Mouse (Mus musculus): ENCODE measurements at regions not wholly inside any gene's neighbourhood (a gene's known extent, or its start where the extent isn't known, plus 50 kb on each side); places are given as distances from the start of the nearest gene placed in this dataset.

DNA sequence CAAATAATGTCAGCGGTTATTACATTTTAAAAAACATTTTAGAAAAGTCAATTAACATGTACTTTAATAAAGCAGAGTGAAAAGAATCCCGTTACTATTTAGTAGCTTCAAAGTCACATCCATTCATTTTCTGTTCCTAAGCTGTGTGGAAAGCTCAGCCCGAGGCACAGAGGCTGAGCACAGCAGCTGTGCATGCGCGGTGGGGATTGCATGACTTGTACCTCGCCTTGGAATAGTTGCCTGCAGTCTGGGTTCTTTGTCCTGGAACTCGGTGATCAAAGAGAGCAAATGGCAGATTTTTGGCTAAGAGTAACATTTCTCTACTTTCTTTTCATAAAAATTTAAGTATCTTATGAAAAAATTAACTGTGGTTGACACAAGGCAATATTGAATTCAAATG is 251.0 kb upstream of the Pde3a start:
- no peak for ATAC-seq
- Histone ChIP-seq H3K9me3 (ENCODE audit: control insufficient read depth) (no peaks in the 10 kb centered on the region), H3K4me1 (replicated peaks; ENCODE audit: control insufficient read depth, insufficient read depth, low read length) (no peaks in the 10 kb centered on the region), H3K27me3 (replicated peaks; ENCODE audit: control insufficient read depth, insufficient read depth, low read length) (no peaks in the 10 kb centered on the region), H3K27ac (ENCODE audit: low read depth, low read length) (no peak overlapping the region), H3K4me2 (replicated peaks; ENCODE audit: low read depth) (no peak overlapping the region), H3K4me3 (ENCODE audit: low read depth, low read length) (no peak overlapping the region), H3K36me3 (ENCODE audit: control insufficient read depth, insufficient read depth) (no peaks in the 10 kb centered on the region), H3K9ac (ENCODE audit: low read depth, low read length) (no peak overlapping the region)
- no peak for TF ChIP-seq CTCF (IDR thresholded peaks at IDR 0.05; ENCODE audit: low read depth)
- 82% methylated on average over 7 of the region's 7 CpGs for WGBS

DNA sequence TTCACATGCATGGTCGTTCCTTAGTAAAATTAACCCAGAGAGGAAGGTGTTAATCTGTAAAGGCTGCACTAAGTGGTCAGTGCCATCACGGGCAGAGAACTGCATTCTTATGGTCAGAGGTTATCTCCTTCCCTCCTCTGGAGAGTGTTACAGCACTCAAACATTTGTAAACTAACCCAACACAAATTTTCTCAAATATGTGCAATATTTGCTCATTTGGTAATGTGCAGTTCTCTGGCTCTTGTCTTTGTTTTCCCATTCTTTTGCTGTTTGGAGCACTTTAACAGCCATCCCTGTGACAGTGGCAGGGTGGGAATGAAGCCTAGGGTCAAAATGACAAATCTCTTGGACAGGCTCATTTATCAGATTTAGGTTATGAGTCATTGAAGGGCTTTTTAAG is 248.5 kb upstream of the Pde3a start:
- ATAC-seq = no peak
- no peaks in the 10 kb centered on the region for H3K4me1 ChIP-seq (replicated peaks; ENCODE audit: control insufficient read depth, insufficient read depth, low read length)
- H3K27me3 ChIP-seq (replicated peaks; ENCODE audit: control insufficient read depth, insufficient read depth, low read length) = no peaks in the 10 kb centered on the region
- no peaks in the 10 kb centered on the region for H3K9me3 ChIP-seq (ENCODE audit: control insufficient read depth)
- no peak overlapping the region for H3K9ac ChIP-seq (ENCODE audit: low read depth, low read length)
- WGBS = 40% methylated on average over 2 of the region's 2 CpGs
- no peaks in the 10 kb centered on the region for H3K36me3 ChIP-seq (ENCODE audit: control insufficient read depth, insufficient read depth)
- TF ChIP-seq CTCF (IDR thresholded peaks at IDR 0.05; ENCODE audit: low read depth) = no peak
- H3K4me2 ChIP-seq (replicated peaks; ENCODE audit: low read depth) = no peak overlapping the region
- H3K27ac ChIP-seq (ENCODE audit: low read depth, low read length) = no peak overlapping the region
- no peak overlapping the region for H3K4me3 ChIP-seq (ENCODE audit: low read depth, low read length)

DNA sequence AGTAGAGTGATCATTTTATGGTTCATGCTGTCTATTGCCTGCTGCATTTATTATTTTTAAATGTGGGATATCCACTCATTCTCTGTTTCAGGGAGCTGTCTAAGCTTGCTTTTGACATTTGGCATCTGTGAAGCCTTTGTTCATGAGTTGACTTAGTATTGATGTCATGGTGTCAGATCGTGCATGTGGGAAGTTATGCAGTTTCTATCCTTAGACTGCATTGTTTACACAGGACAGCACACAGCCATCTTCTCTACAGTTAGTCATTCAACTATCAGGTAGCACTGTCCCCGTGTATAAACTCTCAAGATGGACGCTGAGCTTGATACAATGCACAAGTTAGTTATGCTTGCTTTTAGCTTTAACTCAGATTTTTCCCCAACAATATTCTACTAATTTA is 247.8 kb upstream of the Pde3a start:
- H3K9me3 ChIP-seq (ENCODE audit: control insufficient read depth) = no peaks in the 10 kb centered on the region
- no peak overlapping the region for H3K9ac ChIP-seq (ENCODE audit: low read depth, low read length)
- 64% methylated on average over 3 of the region's 3 CpGs for WGBS
- H3K4me1 ChIP-seq (replicated peaks; ENCODE audit: control insufficient read depth, insufficient read depth, low read length) = no peaks in the 10 kb centered on the region
- no peaks in the 10 kb centered on the region for H3K27me3 ChIP-seq (replicated peaks; ENCODE audit: control insufficient read depth, insufficient read depth, low read length)
- no peak for ATAC-seq
- no peak overlapping the region for H3K4me2 ChIP-seq (replicated peaks; ENCODE audit: low read depth)
- H3K27ac ChIP-seq (ENCODE audit: low read depth, low read length) = no peak overlapping the region
- no peak overlapping the region for H3K4me3 ChIP-seq (ENCODE audit: low read depth, low read length)
- no peak for TF ChIP-seq CTCF (IDR thresholded peaks at IDR 0.05; ENCODE audit: low read depth)
- H3K36me3 ChIP-seq (ENCODE audit: control insufficient read depth, insufficient read depth) = no peaks in the 10 kb centered on the region

- Histone ChIP-seq H3K27me3 (replicated peaks; ENCODE audit: control insufficient read depth, insufficient read depth, low read length) (no peaks in the 10 kb centered on the region), H3K36me3 (ENCODE audit: control insufficient read depth, insufficient read depth) (no peaks in the 10 kb centered on the region), H3K27ac (ENCODE audit: low read depth, low read length) (peak overlapping the region; percentile 60; the same call in 1 of the 2 replicates), H3K4me3 (ENCODE audit: low read depth, low read length) (no peak overlapping the region), H3K9ac (ENCODE audit: low read depth, low read length) (no peak overlapping the region), H3K9me3 (ENCODE audit: control insufficient read depth) (peaks cover 4% of the 10 kb centered on the region; the same call in 1 of the 2 replicates), H3K4me2 (replicated peaks; ENCODE audit: low read depth) (peak overlapping the region; percentile 44), H3K4me1 (replicated peaks; ENCODE audit: control insufficient read depth, insufficient read depth, low read length) (no peaks in the 10 kb centered on the region)
- 35% methylated on average over 11 of the region's 11 CpGs for WGBS
- peak; percentile 94 for ATAC-seq
- no peak for TF ChIP-seq CTCF (IDR thresholded peaks at IDR 0.05; ENCODE audit: low read depth)
Observed at GRCm38 (mm10) chr6:141015055-141015681, 233.9 kb upstream of the Pde3a start.

- no peak for ATAC-seq
- 78% methylated on average over 4 of the region's 4 CpGs for WGBS
- Histone ChIP-seq H3K36me3 (ENCODE audit: control insufficient read depth, insufficient read depth) (no peaks in the 10 kb centered on the region), H3K9ac (ENCODE audit: low read depth, low read length) (no peak overlapping the region), H3K9me3 (ENCODE audit: control insufficient read depth) (no peaks in the 10 kb centered on the region), H3K27me3 (replicated peaks; ENCODE audit: control insufficient read depth, insufficient read depth, low read length) (no peaks in the 10 kb centered on the region), H3K27ac (ENCODE audit: low read depth, low read length) (no peak overlapping the region), H3K4me3 (ENCODE audit: low read depth, low read length) (no peak overlapping the region), H3K4me2 (replicated peaks; ENCODE audit: low read depth) (no peak overlapping the region), H3K4me1 (replicated peaks; ENCODE audit: control insufficient read depth, insufficient read depth, low read length) (0 out of 2 replicates have a peak, but pooled peaks cover 2% of the 10 kb centered on the region)
- no peak for TF ChIP-seq CTCF (IDR thresholded peaks at IDR 0.05; ENCODE audit: low read depth)
Observed at GRCm38 (mm10) chr6:141023501-141023900, 225.6 kb upstream of the Pde3a start.

GRCm38 (mm10) chr6:141027353-141027752 is 221.7 kb upstream of the Pde3a start:
- Histone ChIP-seq H3K36me3 (ENCODE audit: control insufficient read depth, insufficient read depth) (no peaks in the 10 kb centered on the region), H3K9ac (ENCODE audit: low read depth, low read length) (no peak overlapping the region), H3K9me3 (ENCODE audit: control insufficient read depth) (no peaks in the 10 kb centered on the region), H3K27ac (ENCODE audit: low read depth, low read length) (no peak overlapping the region), H3K4me2 (replicated peaks; ENCODE audit: low read depth) (no peak overlapping the region), H3K27me3 (replicated peaks; ENCODE audit: control insufficient read depth, insufficient read depth, low read length) (no peaks in the 10 kb centered on the region), H3K4me3 (ENCODE audit: low read depth, low read length) (no peak overlapping the region), H3K4me1 (replicated peaks; ENCODE audit: control insufficient read depth, insufficient read depth, low read length) (0 out of 2 replicates have a peak, but pooled peaks cover 2% of the 10 kb centered on the region)
- WGBS = 42% methylated on average over 4 of the region's 4 CpGs
- no peak for ATAC-seq
- TF ChIP-seq CTCF (IDR thresholded peaks at IDR 0.05; ENCODE audit: low read depth) = no peak
